Mouse (Mus musculus): Measurements from ENCODE around the gene Bricd5.

DNA sequence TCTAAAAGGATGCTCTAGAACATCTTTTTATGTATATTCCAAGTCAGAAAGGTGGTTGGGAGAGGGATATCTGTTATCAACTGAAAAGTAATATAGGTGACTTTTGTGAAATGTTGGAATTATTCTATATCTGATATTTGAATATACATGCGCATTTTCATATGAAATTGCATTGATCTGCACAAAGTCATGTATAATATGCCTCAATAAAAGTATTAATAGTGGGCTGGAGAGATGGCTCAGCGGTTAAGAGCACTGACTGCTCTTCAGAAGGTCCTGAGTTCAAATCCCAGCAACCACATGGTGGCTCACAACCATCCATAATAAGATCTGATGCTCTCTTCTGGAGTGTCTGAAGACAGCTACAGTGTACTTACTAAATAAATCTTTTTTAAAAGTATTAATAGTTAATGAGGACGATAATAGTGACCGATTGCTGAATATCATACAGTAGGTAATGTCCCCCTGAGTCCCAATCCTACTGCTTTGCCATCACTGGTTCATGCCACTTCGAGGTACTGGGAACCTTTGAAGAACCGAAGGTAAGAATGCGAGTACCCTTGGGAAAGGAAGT, 4.3 kb upstream of the Bricd5 start:
- TF ChIP-seq EP300 (IDR thresholded peaks at IDR 0.05; ENCODE audit: low read depth) (no peak), CTCF (IDR thresholded peaks at IDR 0.05; ENCODE audit: low read depth) (no peak)
